Mouse (Mus musculus) natural killer cell, adult 2 months (primary cell): ENCODE results near the gene Lmnb2.

ENCODE experiments used
- DNase-seq, 2 experiments: peaks; one replicate each; pipeline ENCODE4 v3.0.0; 2022; ENCODE audit warnings: low spot score in 2 of 2

The Lmnb2 gene

DNA sequence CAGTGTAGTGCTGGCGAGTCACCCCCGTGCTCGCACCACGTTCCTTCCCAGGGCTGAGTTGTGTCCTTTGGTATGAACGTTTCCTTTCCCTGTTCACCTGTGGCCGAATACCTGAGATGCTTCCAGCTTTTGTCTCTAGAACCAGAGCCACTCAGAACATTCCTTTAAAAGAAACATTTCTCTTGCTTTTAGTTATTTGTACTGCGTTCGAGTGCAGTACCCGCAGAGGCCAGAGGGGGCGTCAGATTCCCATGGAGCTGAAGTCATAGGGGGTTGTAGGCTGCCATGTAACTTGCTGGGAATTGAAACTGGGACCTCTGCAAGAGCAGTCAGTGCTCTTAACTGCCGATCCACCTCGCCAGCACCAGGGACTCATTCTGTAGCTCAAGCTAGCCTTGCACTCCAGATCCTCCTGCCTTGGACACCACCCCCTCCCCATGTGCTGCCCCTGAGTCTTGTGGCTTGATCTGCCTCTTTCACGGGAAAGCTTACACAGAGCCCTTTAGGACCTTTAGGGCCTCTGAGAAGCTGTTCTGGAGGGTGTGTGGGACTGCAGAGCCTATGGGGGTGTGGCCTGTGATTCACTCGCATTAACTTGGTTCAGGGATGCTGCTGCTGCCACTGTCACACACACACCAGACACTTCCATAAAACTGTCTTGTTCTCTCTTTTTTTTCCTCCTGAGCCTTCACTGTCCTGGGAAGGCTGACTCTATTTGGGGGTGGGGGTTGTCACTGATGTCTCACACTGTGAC, 28.8 kb upstream of the Lmnb2 start:
- no peak for DNase-seq

DNA sequence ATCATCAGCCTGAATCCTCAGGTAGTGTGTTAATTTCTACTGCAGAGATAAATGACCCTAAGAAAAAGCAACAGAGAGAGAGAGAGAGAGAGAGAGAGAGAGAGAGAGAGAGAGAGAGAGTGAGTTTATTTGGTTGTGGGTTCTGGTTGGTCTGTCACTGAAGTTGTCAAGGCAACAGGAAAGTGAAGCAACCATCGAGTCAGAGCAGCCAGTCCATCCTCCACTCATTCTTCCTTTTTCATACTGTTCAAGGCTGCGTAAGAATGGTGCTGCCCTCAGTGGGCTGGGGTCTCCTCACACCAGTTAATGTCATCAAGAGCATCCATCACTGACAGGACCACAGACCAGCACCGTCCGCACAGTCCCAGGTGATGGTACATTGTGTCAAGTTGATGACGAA, 26.2 kb upstream of the Lmnb2 start:
- no peak for DNase-seq

DNA sequence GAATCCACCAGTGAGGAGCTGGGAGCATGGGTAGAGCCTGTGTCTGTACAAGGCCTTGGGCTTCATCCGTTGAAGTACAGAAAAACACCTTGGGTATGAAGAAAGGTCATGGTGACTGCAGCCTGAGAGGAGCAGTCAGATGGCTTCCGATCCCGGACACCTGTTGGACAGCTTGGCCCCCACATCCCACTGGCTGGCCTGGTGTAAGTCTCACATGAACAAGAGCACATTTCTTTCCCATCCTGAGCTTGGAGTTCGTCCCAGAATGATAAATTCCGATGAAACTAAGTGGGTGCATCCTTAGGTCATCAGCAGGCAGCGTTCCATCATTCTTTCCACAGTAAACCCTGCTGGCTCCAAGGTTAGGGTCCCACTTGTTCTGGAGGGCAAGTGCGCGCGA, 25.7 kb upstream of the Lmnb2 start:
- DNase-seq = no peak

DNA sequence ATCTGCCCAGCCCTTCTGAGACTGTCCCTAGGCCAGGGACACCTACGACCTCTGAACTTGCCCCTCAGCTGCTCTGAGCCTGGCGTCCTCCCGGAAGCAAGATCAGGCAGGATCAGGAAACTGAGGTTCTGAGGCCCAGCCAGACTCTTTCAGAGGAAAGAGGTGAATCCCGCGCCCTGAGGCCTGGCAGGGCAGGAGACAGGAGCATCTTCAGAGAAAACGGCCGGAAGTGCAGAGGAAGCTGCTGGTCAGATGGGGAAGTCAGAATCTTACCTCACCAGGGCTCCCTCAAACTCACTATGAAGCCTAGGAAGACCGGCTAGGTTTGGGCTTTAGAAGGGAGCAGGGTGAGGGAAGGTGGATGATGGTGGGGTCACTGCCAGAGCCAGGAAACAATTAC, 24.9 kb upstream of the Lmnb2 start:
- no peak for DNase-seq

DNA sequence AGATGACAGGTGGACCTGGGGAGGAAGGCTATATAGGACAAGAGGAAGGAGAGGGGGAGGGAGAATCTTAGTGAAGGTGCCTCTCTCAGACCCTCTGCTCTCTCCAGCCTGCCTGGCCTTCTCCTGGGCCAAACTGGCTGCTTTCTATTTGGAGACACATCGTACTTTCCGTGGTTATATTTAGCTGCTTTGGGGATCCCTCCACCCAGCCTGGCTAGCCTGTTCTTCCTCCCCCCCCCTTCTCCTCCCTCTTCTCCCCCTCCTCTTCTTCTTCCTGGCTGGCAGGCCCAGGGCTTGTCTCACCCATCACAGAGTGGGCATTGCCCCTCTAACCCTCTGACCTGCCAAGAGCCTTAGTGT, 22.9 kb upstream of the Lmnb2 start:
- DNase-seq = no peak

DNA sequence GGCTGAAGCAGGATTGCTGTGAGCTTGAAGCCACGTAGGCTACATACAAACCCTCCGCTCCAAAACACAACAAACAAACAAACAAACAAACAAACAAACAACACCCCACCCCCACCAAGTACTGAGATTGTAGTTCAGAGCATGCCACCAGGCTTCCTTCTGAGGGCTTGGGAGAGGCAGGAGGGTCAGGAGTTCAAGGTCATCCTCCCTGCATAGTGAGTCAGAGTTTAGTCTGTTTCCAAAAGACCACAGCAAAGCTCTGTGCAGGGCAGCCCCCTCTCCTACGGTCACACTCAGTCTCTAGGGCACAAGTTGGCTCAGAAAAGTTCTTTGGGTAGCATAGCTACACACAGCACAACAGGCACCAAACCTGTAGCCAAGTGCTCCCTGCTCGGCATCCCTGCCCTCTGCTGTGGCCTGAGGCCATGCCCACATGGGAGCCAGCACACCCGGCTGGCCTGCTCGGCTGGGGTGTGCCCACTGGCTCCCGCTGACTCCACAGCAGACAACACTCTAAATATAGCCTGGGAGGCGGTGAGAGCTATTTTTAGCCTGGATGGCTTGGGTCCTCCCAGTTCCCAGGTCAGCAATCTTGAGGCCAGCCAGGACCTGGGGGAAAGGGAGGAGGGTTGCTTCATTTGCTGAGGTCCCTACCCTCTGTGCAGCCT, 22.4 kb upstream of the Lmnb2 start:
- no peak for DNase-seq

DNA sequence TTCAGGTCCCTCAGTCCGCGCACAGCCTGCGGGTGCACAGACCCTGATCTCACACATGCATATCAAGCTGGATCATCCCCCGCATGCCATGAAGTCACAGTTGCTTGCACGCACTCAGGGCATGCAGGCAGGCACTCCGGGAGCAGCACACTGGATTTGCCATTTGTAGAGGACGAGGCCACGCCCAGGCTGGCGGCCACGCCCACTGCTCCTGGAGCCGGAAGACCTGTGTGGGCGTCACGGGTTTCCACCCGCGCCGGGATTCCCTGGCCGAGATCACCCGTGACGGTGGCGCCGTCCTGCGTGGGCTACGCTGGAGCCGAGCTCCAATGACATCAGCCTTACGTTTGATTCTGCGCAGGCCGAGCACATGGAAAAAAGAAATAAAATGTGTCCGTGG, 21.6 kb upstream of the Lmnb2 start:
- DNase-seq = peak; percentile 50 to 65

DNA sequence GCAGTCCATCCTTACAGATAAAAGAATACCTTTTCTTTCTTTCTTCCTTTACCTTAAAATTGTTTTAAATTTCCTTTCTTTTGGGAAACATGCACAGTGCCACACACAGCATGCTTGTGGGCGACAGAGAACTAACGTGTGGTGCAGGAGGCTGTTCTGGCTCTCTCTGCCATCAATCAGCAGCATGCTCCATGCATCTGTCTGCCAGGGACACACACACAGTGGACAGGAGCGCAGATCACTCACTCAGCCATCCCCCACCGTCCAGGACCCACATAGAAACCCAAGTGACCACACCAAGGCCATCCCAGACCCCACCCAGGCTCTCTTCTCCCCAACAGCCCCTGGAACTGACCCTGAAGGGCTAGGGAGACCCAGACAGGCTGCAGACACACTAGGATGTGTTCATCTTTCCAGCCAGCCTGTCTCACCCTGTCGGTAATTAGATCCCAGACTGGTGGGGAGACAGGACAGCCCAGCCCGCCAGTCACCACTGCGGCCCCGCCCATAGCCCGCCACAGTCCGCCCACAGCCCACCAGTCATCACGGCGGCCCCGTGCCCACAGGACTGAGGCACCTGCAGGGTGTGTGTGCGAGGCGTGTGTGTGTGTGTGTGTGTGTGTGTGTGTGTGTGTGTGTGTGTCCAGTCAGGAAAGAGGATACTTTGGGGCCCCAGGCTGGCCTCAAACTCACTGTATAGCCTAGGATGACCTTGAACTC, 20.9 kb upstream of the Lmnb2 start:
- no peak for DNase-seq

DNA sequence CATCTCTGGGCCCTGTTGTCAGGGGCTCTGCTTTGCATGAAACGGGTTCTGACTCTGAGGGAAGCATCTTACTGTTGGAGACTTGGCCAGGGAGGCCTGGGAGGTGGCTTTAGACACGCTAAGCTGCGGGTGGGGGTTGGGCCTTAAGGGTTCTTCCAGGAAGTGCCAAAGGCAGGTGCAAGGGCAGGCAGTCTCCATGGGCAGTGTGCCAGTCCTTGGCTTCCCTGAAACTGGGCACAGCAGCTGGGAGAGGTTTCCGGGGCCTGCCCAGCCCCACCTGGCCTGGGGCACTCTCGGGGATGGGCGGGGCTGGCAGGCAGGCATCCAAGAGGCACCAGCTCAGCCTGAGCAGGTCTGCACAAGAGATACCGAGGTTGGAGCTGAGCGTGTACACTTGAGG, 19.6 kb upstream of the Lmnb2 start:
- DNase-seq = no peak

DNA sequence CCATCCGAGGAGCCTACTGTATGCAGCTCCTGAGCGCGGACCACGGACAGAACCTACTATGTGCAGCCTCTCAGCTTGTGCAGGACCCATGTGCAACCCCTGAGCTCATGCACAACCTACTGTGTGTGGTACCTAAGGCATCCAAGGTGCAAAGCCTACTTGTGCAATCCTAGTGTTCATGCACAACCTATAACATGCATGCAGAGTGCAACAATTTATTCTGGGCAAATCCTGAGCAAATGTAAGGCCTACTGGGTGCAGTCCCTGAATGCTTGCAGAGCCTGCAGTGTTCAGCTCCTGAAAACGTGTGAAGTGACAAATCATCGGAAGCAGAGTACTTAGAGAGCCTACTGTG, 18.7 kb upstream of the Lmnb2 start:
- DNase-seq = no peak

DNA sequence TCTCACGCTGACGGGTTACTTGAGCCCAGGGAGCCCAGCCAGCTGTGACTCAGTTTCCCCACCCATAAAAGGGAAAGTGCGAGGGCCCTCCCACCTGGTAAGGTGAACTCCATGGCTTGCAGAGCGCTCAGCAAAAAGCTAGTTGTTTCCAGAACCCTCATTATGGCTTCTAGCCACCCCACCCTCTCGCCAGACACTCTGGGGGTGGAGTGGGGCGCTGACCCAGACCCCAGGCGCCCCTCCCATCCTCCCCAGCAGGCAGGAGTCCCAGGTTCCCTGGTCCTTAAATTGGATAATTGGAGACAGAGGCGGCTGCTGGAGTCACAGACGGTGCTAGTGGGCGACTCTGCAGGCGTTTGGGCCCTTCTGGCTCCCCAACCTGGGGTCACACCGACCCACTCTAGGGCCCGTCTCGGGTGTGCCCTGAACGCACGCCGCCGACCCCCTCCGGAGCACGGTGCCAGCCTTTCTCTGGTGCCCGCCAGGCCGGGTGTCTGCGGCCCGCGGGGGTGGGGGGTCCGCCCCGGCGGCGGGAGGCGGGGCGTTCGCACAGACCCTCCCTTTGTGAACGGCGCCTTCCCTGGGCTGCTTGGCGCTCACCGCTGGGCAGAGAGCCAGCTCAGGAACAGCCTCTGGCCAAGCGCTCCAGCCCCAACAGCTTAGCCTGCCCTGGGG, 18.2 kb upstream of the Lmnb2 start:
- no peak for DNase-seq

DNA sequence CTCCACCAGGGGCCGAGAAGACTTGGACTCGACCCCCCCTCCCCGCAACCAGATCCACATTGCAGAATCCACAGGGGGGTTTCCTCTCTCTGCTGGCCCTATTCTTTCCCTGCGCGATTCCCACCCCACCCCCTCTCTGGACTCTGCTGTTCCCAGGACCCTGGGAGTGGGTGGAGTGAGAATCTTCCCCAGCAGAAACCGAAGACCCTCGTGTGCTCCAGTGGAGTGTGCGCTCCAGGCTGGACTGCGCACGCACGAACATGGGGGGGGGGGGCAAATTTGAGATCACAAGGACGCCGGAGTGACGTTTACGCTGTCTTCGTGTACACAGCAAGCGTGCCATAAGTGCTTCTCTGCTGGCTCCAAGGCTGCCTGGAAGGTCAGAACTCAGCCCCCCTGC, 17.7 kb upstream of the Lmnb2 start:
- DNase-seq = no peak

DNA sequence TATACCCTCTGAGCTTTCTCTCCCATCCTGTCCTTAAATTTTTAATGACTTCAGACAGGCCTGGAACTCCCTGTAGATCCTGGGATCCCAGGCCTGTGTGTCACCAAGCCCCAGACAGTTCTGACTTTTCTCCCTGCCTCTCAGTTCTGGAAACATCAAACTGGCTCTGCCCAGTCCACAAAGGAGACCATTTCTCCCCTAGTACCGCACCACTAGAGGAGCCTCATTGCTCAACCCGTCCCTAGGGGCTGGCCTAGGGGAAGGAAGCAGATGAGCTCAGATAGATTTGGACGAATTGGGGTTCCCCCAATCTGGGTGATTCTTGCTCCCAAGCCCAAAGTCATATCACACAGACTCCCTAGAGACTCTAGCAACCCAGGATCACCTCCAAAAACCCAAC, 17.2 kb upstream of the Lmnb2 start:
- DNase-seq = peak in 1 of 2 experiments; percentile 30

DNA sequence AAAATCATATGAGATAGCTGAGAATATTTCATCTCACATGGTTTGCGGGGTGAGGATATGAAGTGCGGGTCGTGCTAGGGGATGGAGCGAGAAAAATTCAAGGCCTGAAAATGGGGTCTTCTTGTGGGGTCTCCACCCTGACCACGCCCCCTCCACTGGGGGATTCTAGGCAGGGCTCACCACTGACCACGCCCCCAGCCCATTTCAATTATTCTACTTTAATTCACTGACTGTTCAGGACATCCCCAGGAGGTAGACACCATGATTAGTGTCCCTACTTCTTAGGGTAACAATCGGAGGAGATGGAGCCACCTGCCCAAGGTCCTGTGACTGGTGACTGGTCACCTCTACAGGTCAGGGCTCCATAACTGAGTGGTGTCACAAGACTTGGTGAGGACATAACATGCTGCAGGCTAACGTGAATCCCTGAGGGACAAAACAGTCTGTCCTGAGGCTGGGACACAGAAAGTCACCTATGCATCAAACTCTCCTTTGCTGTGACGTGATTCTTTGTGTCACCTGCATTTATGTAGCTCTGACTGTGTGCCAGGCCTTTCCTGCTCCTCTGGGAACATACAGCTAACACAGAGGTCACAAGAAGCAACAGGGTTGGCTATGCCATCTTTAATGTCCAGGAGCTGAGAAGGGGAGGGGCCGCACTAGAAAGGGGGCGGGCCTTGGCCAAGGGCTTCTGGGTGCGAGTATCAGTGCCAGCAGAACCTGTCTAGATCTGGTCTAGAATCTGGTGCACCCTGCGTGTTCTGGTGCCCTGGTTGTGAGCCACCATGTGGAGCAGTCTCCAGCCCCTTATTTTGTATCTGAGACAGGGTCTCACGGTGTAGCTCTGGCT, 16.3 kb upstream of the Lmnb2 start:
- DNase-seq = no peak

DNA sequence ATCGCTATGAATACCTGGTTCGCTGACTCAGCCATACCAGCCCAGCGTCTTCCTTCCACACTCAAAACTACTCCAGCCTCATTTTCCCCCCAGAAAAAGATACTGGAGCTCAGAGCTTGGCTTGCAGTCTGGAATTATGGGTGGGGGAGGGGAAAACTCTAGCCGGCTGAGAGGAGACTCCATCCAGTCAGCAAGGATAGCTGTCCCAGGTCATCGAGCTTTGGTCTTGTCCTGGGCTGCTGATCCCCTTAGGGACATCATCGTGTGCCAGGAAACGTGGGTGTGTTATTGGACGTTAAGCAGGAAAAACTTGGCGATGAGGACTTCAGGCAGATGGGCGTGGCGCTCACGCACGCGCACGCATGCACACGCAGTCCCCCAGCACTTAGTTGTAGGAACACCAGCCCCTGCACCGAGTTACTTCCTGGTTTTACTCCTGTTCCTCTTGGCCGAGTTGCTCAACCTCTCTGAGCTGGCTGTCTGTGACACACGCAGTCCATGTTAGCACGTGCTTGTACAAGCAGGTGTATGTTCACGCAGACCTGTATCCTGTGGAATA, 15.5 kb upstream of the Lmnb2 start:
- DNase-seq = peak in 1 of 2 experiments; percentile 36

DNA sequence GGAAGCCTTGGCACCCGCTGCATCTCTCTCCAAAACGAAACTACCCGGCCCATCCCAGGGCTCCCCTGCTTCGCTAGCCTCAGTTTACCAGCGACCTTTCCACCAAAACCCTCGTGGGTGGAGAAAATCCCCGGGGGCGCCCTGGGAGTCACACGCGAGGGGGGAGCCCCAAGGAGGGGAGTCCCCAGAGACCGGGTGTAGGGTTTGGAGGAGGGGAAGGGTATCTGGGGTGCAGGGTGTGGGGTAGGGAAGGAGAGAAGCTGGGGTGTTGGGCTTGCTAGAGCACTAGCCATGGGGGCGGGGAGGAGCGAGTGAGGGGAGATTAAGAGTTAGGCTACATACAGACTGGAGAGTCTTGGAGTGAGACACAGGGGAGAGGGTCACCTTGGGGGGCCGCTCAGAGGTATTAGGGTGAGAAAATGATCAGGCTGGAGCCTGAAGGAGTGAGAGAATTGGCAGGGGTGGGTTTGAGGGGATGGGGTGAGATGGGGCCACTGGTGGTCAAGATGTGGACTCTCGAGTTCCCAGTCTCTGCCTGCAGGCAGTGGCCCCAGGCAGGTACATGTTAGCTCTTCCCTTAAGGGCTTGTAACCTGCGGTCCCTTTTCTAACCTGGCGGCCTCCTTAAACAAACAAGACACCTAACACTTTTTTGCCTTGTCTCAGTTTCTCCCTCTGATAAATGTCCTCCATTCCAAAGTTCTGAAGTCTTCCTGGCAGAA, 14.8 kb upstream of the Lmnb2 start:
- no peak for DNase-seq

DNA sequence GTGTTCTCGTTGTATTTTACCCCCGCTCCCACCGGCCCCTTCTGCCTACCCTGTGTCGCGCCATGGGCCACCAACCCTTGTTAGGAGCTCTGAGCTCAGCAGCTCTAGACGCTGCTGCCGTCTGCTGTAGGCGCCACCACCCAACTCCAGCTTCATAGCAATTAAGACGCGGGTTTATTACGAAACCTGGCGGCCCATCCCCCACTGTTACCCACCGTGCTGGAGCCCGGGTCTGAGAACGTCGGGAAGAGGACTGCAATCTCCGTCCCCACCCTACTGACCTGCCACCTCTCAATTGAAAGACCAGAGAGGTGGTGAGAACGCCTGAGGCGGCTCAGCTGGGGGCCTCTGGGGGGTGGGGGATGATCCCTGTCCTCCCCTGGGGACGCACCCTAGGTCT, 14.2 kb upstream of the Lmnb2 start:
- DNase-seq = peak in 1 of 2 experiments; percentile 31

DNA sequence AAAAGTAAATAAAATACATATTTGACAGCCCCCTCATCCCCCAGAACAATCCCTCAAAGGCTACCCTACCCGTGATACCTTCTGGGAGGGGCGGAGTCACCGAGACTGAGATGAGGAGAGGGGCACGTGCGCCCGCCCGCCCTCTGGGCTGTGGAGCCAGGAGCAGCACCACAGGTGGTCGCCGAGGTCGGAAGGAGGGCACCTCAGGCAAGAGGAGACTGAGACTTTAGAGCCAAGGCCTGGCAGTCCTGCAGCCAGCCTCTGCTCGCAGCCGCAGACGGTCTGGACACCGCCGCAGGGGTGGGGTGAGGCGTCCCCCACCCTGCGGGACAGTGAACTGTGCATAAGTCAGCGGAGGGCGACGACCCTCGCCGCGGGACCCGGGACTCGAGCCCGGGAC, 13.7 kb upstream of the Lmnb2 start:
- DNase-seq = no peak

DNA sequence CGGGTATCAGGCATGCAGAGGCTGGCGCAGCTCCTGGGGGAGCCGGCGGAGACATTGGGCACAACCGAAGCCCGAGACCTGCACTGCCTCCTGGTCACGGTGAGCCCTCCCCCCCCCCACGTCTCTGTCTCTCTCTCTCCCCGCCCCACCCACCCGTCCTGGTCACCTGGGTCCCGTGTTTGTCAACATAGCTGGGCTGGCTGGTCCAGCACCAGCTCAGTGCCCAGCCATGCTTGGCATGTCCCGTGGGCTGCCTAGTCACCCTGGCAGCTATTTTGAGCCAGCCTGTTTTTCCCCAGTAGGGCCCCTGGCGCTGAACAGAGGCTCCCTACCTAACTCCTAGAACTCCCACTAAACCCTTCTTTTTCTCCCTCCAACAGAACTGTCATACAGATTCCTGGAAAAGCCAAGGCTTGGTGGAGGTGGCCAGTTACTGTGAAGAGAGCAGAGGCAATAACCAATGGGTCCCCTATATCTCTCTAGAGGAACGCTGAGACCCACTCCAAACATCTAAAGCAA, 13.2 kb upstream of the Lmnb2 start:
- DNase-seq = peak in 1 of 2 experiments; percentile 33

DNA sequence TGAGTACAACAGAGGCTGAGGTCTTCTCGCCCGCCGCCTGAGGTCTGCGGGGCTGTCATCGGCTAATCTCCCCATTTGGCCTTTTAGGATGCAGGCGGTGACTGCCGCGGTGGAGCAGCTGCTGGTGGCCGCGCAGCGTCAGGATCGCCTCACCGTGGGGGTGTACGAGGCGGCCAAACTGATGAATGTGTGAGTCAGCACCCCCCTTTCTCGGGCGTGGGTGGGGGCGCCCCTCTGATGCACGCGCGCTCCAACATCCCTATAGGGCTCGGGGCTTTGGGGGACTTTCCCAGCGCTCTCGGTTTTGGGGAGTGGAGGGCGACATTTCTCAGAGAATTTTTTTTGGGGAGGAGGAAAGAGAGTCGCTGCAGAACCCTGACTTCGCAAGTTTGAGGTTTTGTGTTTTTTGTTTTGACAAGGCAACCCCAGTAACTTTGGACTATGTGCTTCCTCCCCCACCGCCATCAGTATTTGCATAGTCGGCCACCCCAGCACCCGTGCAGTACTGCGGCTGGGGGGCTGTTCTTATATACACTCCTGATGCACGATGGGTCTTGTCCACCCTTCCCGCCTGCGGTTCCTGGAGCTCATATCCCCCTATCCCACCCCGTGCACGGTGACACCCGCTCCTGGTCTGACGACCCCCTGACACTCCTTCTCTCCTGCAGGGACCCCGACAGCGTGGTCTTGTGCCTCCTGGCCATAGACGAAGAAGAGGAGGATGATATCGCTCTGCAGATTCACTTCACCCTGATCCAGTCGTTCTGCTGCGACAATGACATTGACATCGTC, 12.5 kb upstream of the Lmnb2 start:
- peak; percentile 67 to 73 for DNase-seq
